Mouse (Mus musculus) liver, postnatal 0 days (tissue): Measurements from ENCODE around the gene Mfsd9. TPM values are rescaled to one million over a fixed set of nuclear protein-coding genes. Genes with fewer than 3 reads are reported as not detected.
A peak's percentile ranks its signal among the peaks of the same experiment; 100 is the strongest.

Source experiments
- ATAC-seq: fragments of 200-750 bp; cut with Nextera tagmentation; 2 replicates; pipeline ENCODE4 v1.8.0; 2017; ENCODE audit warnings: mild to moderate bottlenecking, moderate library complexity
- DNase-seq: peaks from one replicate; pipeline ENCODE4 v3.0.0-alpha.2; 2016
- H3K27ac ChIP-seq: fragments of 300-500 bp; sonication (generic); 2 replicates; pipeline ENCODE4 v1.5.1; 2014; ENCODE audit warnings: antibody characterized with exemption, moderate library complexity, mild to moderate bottlenecking, low read depth
- H3K27me3 ChIP-seq: fragments of 300-500 bp; sonication (generic); 2 replicates; pipeline ENCODE4 v1.6.1; 2014; ENCODE audit warnings: low read length, control low read depth, mixed read lengths; ENCODE audit not compliant: insufficient read depth
- H3K36me3 ChIP-seq: fragments of 300-500 bp; sonication (generic); replicated peaks from 2 replicates; pipeline ENCODE4 v1.6.1; 2014; ENCODE audit warnings: mild to moderate bottlenecking, control low read depth, low read length, moderate library complexity, mixed read lengths; ENCODE audit not compliant: insufficient read depth
- H3K4me1 ChIP-seq: fragments of 300-500 bp; sonication (generic); 2 replicates; pipeline ENCODE4 v1.6.1; 2014; ENCODE audit warnings: antibody characterized with exemption, mild to moderate bottlenecking, control low read depth; ENCODE audit not compliant: insufficient read depth
- H3K4me2 ChIP-seq: fragments of 300-500 bp; sonication (generic); 2 replicates; pipeline ENCODE4 v1.6.1; 2014; ENCODE audit warnings: low read depth, mild to moderate bottlenecking, low read length, moderate library complexity, mixed read lengths
- H3K4me3 ChIP-seq: fragments of 300-500 bp; sonication (generic); 2 replicates; pipeline ENCODE4 v1.5.1; 2014; ENCODE audit warnings: low read depth, low read length
- H3K9ac ChIP-seq: fragments of 300-500 bp; sonication (generic); replicated peaks from 2 replicates; pipeline ENCODE4 v1.6.1; 2014; ENCODE audit warnings: mild to moderate bottlenecking, moderate library complexity
- H3K9me3 ChIP-seq: fragments of 300-500 bp; sonication (generic); 2 replicates; pipeline ENCODE4 v1.6.1; 2016; ENCODE audit warnings: mild to moderate bottlenecking, control low read depth, low read length, mixed read lengths
- CTCF ChIP-seq: sonication (generic); IDR thresholded peaks from 2 replicates; pipeline ENCODE4 v1.5.1; 2016; ENCODE audit warnings: antibody characterized with exemption, low read depth
- EP300 ChIP-seq: IDR thresholded peaks from 2 replicates; pipeline ENCODE4 v1.6.1; 2016; ENCODE audit warnings: antibody characterized with exemption, low read depth, mild to moderate bottlenecking
- WGBS: fragments of 180-500 bp; shearing (Covaris S2); extraction: QIAGEN DNeasy Blood & Tissue Kit; methylation state at CpG from one replicate; pipeline ENCODE4 v1.1.7; 2014; ENCODE audit not compliant: insufficient replicate concordance; 5-methylcytosine and 5-hydroxymethylcytosine counted together
- polyA plus RNA-seq: library from polyadenylated mRNA; unstranded; fragments of >200 nt; fragmentation: Nextera tagmentation; extraction: Ambion mirVana; gene quantifications from 2 replicates; pipeline ENCODE4 v1.2.1, GENCODE M21; 2015

The Mfsd9 gene
- polyA plus RNA-seq, 1 experiment from 2014 or later, result 0.65 TPM

DNA sequence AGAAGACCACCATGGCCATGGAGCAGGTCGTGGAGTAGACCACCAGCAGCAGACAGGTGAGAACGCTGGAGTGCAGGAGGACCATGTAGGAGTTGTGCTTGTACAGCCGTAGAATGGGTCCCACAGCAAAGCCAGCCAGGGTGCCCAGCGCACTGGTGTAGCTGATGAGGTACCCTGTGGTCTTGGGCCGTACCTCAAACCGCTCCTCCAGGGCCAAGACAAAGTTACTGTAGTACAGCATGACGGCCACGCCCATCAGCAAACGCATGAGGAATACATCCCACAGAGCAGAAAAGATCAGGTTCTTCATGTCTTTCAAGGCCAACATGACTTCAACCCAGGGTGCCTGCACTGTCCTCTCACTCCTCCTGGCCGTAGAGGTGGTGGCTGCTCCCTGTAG, 16.4 kb downstream of the Mfsd9 start:
- 0 out of 2 replicates have a peak, but pooled peaks cover 3% of the 10 kb centered on the region for H3K4me1 ChIP-seq
- no peak overlapping the region for H3K4me2 ChIP-seq
- WGBS, result 94% methylated on average over 10 of the region's 10 CpGs
- no peaks in the 10 kb centered on the region; the same call in 1 of the 2 replicates for H3K36me3 ChIP-seq
- H3K4me3 ChIP-seq, result no peak overlapping the region
- ATAC-seq (no peak), DNase-seq (no peak)
- TF ChIP-seq CTCF (no peak), EP300 (no peak)
- no peaks in the 10 kb centered on the region; the same call in 1 of the 2 replicates for H3K9me3 ChIP-seq
- no peak overlapping the region for H3K9ac ChIP-seq
- H3K27me3 ChIP-seq, result no peaks in the 10 kb centered on the region
- no peak overlapping the region for H3K27ac ChIP-seq

DNA sequence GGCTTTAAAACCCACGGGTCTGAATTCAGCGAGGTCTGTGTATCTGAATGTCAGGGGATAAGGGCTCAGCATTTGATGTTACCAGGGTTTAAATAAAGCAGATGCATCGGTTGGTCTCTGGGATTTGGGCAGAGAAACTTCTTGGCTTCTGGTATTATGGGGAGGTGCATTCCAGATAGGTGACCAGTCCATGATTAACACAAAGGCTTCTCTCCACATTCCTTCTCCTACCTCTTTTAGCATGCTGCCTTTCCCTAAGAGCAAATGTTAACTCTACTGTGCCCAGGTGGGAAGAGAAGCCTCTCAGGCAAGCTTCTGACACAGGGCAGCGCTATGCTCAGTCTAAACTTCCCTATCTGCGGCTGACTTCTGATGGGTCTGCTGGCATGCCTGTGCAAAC, 17.3 kb downstream of the Mfsd9 start:
- Histone ChIP-seq H3K4me2 (peak overlapping the region; percentile 58; the same call in 1 of the 2 replicates), H3K4me3 (no peak overlapping the region), H3K9ac (no peak overlapping the region), H3K9me3 (no peaks in the 10 kb centered on the region), H3K36me3 (no peaks in the 10 kb centered on the region; the same call in 1 of the 2 replicates), H3K27me3 (no peaks in the 10 kb centered on the region), H3K27ac (no peak overlapping the region), H3K4me1 (0 out of 2 replicates have a peak, but pooled peaks cover 3% of the 10 kb centered on the region)
- no peak for TF ChIP-seq CTCF
- TF ChIP-seq EP300, result no peak
- ATAC-seq, result no peak
- WGBS, result 88% methylated on average over 5 of the region's 5 CpGs
- DNase-seq, result no peak

DNA sequence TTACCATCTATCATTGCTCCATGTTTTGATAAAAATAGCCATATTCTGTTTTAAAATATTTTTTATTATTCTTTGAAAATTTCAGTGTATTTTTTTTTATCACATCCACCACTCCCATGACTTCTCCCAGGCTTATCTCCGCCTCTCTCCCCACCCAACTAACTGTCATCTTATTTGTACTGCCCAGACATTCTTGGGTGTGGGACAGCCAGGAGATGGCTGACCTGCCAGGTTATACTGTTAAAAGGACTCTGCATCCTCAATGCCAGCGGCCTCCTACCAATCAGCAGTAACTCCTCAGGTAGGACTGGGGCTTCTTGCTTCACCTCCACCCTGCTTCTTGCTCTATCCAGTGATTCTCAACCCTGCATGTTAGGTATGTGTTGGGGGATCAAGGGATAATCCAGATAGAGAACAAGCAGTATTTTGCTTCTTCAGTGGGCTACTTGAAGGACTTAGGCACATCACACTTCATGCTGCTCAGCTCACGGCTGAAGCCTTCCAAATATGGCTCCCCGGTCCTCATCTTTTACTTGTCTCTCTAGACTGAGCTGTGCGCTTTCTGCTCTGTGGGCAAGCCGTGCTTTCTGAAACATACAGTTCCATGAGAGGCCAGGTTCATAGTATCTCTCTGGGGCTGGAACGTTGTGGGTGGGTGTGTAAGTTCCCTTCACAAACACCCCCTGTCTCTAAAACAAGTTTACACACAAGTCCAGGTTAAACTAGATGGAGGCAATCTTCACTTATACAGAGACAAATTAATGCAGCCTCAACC, 19.1 kb downstream of the Mfsd9 start:
- ATAC-seq (peak; percentile 88), DNase-seq (no peak)
- Histone ChIP-seq H3K27ac (peak overlapping the region; percentile 24; the same call in 1 of the 2 replicates), H3K9me3 (no peaks in the 10 kb centered on the region), H3K4me2 (peak overlapping the region; percentile 58), H3K9ac (0 out of 2 replicates have a peak overlapping the region, but pooled peaks have one; percentile 7), H3K36me3 (no peaks in the 10 kb centered on the region; the same call in 1 of the 2 replicates), H3K4me1 (0 out of 2 replicates have a peak, but pooled peaks cover 3% of the 10 kb centered on the region), H3K27me3 (no peaks in the 10 kb centered on the region), H3K4me3 (peak overlapping the region; percentile 38)
- WGBS, result 80% methylated on average over 7 of the region's 7 CpGs
- TF ChIP-seq CTCF (no peak), EP300 (peak; percentile 80)

DNA sequence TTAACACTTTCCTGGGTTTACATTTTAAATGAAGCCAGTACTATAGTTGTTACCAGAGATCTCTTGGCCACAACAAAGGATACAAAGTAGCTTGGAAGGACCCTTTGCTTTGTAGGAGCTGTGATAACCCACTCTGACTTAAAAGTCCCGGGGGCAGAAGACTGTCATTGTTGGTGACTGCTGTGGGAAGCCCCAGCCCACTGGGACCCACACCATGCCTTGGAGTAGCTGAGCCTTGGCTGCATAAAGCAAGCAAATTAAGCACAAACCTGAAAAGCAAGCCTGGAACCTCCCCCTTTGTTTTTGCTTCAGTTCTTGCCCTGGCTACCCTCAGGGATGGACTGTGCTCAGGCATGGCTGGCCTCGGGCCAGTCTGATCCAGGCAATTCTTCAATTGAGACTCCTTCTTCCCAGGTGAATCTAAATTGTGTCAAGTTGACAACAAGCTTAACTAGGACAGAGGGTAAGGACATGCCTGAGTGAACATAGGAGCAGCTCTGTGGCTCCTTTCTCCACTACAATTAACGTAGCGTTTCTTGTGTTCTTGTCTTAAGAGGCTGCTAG, 21.1 kb downstream of the Mfsd9 start:
- Histone ChIP-seq H3K9me3 (no peaks in the 10 kb centered on the region), H3K27ac (no peak overlapping the region), H3K36me3 (no peaks in the 10 kb centered on the region; the same call in 1 of the 2 replicates), H3K4me2 (no peak overlapping the region), H3K27me3 (no peaks in the 10 kb centered on the region), H3K9ac (no peak overlapping the region), H3K4me3 (no peak overlapping the region), H3K4me1 (0 out of 2 replicates have a peak, but pooled peaks cover 3% of the 10 kb centered on the region)
- WGBS, result 74% methylated on average over 4 of the region's 4 CpGs
- TF ChIP-seq EP300, result no peak
- TF ChIP-seq CTCF, result no peak
- no peak for ATAC-seq
- no peak for DNase-seq

DNA sequence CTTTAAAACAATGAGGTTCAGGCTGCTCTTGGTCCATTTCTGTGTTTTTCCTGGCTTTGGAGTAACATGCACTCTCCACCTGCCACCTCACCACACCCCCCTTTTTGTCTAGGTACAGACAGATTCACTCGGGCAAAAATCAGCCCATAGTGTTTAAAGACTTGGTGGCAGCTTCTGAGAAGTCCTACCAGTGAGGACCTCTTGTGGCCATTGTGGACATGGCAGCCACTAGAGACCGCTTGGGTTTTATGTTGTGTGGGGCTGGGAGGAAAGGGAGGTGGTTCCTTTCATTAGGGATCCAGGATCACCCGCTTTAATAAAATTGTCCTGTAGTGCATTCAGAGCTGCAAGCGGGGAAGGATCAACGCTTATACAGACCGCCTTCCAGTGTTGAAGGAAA, 21.9 kb downstream of the Mfsd9 start:
- Histone ChIP-seq H3K9me3 (no peaks in the 10 kb centered on the region), H3K9ac (no peak overlapping the region), H3K27me3 (no peaks in the 10 kb centered on the region), H3K4me2 (no peak overlapping the region), H3K4me3 (no peak overlapping the region), H3K4me1 (0 out of 2 replicates have a peak, but pooled peaks cover 3% of the 10 kb centered on the region), H3K36me3 (no peaks in the 10 kb centered on the region; the same call in 1 of the 2 replicates), H3K27ac (no peak overlapping the region)
- TF ChIP-seq EP300 (no peak), CTCF (peak; percentile 75)
- DNase-seq (peak; percentile 52), ATAC-seq (no peak)
- WGBS, result 19% methylated on average over 6 of the region's 6 CpGs

DNA sequence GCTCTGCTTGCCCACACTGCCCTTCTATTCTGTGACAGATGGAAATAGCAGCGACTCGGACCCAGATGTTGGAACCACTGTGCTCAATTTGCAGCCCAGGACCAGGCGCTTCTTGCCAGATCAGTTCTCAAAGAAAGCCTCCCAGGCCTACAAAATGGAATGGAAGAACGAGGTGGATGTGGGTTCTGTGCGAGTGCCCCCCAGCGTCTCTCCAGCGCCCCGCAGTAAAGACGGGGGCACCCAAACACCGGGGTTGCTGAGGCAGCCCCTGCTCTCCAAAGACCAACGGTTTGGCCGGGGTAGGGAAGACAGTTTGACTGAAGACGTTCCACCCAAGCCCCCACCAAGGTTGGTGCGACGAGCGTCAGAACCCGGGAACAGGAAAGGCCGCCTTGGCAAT, 22.9 kb downstream of the Mfsd9 start:
- 0 out of 2 replicates have a peak, but pooled peaks cover 3% of the 10 kb centered on the region for H3K4me1 ChIP-seq
- H3K27ac ChIP-seq, result no peak overlapping the region
- DNase-seq (no peak), ATAC-seq (no peak)
- no peaks in the 10 kb centered on the region; the same call in 1 of the 2 replicates for H3K36me3 ChIP-seq
- H3K9ac ChIP-seq, result no peak overlapping the region
- H3K27me3 ChIP-seq, result no peaks in the 10 kb centered on the region
- H3K4me2 ChIP-seq, result no peak overlapping the region
- WGBS, result 79% methylated on average over 18 of the region's 18 CpGs
- no peak overlapping the region for H3K4me3 ChIP-seq
- H3K9me3 ChIP-seq, result no peaks in the 10 kb centered on the region
- TF ChIP-seq EP300, result no peak
